Mouse (Mus musculus): Measurements from ENCODE around the gene Rasd2. TPM values are rescaled to one million over a fixed set of nuclear protein-coding genes. Genes with fewer than 3 reads are reported as not detected.

The Rasd2 gene
- polyA plus RNA-seq, 1 experiment = not detected

DNA sequence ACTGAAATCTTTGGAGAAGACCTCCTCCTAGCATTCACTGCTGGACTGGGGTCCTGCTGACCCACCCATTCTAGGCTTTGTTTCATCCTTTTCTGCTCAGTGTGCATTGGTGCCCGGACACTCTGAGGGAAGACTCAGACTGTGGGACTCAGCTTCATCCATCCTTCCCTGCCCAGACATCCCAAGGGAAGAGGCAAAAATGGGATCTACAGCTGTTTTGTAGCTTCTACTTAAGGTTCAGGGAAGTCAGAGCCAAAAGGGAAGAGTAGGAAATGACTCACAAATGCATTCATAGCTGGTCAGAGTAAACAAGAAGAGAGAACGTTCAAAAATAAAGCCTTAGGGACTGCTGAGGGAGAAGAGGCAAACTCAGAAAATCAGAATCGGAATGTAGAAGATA, 40.3 kb downstream of the Rasd2 start:
- Histone ChIP-seq H3K36me3 (ENCODE audit: control insufficient read depth) (no peaks in the 10 kb centered on the region), H3K9me3 (ENCODE audit: control insufficient read depth, low read length) (no peaks in the 10 kb centered on the region), H3K4me1 (ENCODE audit: control insufficient read depth) (no peaks in the 10 kb centered on the region), H3K4me3 (replicated peaks) (no peak overlapping the region), H3K27me3 (ENCODE audit: control insufficient read depth) (no peaks in the 10 kb centered on the region)
- TF ChIP-seq TAL1 (IDR thresholded peaks at IDR 0.05; ENCODE audit: low read length) (no peak), GATA1 (IDR thresholded peaks at IDR 0.05; ENCODE audit: low read length) (no peak)

GRCm38 (mm10) chr8:75255635-75256034, 41.9 kb downstream of the Rasd2 start:
- TF ChIP-seq TAL1 (IDR thresholded peaks at IDR 0.05; ENCODE audit: low read length) (no peak), GATA1 (IDR thresholded peaks at IDR 0.05; ENCODE audit: low read length) (no peak)
- H3K4me1 ChIP-seq (ENCODE audit: control insufficient read depth) = no peaks in the 10 kb centered on the region
- H3K27me3 ChIP-seq (ENCODE audit: control insufficient read depth) = no peaks in the 10 kb centered on the region
- no peaks in the 10 kb centered on the region for H3K36me3 ChIP-seq (ENCODE audit: control insufficient read depth)
- H3K4me3 ChIP-seq (replicated peaks) = no peak overlapping the region
- no peaks in the 10 kb centered on the region for H3K9me3 ChIP-seq (ENCODE audit: control insufficient read depth, low read length)

DNA sequence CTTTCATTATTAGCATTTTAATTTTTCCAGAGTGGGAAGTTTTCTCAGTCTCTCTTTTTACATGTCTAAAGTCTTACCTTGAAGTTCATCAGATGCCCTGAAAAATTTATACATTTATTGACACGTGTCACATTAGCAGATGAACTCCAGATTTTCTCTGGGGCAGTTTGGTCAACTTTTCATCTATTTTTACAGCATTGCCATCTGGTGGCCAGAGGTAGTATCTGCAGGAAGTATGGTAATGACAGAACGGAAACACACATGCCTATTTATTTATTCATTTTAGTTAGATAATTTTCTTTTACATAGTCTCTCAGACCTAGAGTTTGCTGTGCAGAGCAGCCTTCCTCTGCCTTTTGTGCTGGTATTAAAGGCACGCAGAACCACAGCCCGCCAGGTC, 58.4 kb downstream of the Rasd2 start:
- no peak for TF ChIP-seq TAL1 (IDR thresholded peaks at IDR 0.05; ENCODE audit: low read length)
- TF ChIP-seq GATA1 (IDR thresholded peaks at IDR 0.05; ENCODE audit: low read length) = no peak
- Histone ChIP-seq H3K4me1 (ENCODE audit: control insufficient read depth) (no peaks in the 10 kb centered on the region), H3K9me3 (ENCODE audit: control insufficient read depth, low read length) (peaks cover 9% of the 10 kb centered on the region), H3K4me3 (replicated peaks) (no peak overlapping the region), H3K36me3 (ENCODE audit: control insufficient read depth) (no peaks in the 10 kb centered on the region), H3K27me3 (ENCODE audit: control insufficient read depth) (no peaks in the 10 kb centered on the region)

Other genes with a start within 250 kb of the Rasd2 start
- 0.45 and 1.3 TPM in 2 replicates for gene Hmgxb4, start 220.6 kb upstream of the Rasd2 start, polyA plus RNA-seq (2012)
- gene Tom1, start 180.2 kb upstream of the Rasd2 start, polyA plus RNA-seq (2012) = 0.33 and 0.47 TPM in 2 replicates
- gene Hmox1, start 120.3 kb upstream of the Rasd2 start, polyA plus RNA-seq (2012) = 3.0 and 5.4 TPM in 2 replicates
- gene Mcm5, start 104.4 kb upstream of the Rasd2 start, polyA plus RNA-seq (2012) = 11.0 and 11.4 TPM in 2 replicates
- not detected in 2 replicates for gene Gm10358, start 192.6 kb downstream of the Rasd2 start, polyA plus RNA-seq (2012)
- gene Iqcm, start 234.8 kb downstream of the Rasd2 start, polyA plus RNA-seq (2012) = not detected in 2 replicates